Comparison of ENCODE assay signal across 34 mouse cellular contexts in genomic region chr10:128208326-128208725, GRCm38 (mm10). TPM values are rescaled to one million over a fixed set of nuclear protein-coding genes. Genes with fewer than 3 reads are reported as not detected.
DNase-seq lines count a peak whose midpoint lies in the region; ATAC-seq lines count a peak whose summit lies in the region.
"Had no signal": no experiment of that assay in that cellular context is flagged by ENCODE, and none has a peak within 500 bp of the region (broad histone marks: within the 10 kb centered on the region; RNA-seq: fewer than 3 reads in every experiment).

No protein-coding gene starts in this region.

- peak; percentile 24 to 58 for DNase-seq in layer of hippocampus, adult 18-20 months (ENCODE audit: low spot score in 2 of 2)
- DNase-seq in layer of hippocampus, adult 9-10 months (ENCODE audit: low spot score): no peak
- DNase-seq in right cerebral cortex, postnatal 25 days: peak; percentile 9
- DNase-seq in right cerebral cortex, adult 2 months (ENCODE audit: low spot score in 2 of 2): no peak
- DNase-seq in brain, adult 2 months (ENCODE audit: low read depth, low spot score): peak; percentile 50
- DNase-seq: adrenal gland, postnatal 10 days; adrenal gland, postnatal 36 days; cerebellum, adult 11 months; cerebellum, adult 2 months; cerebellum, adult 9-11 months; cerebellum, postnatal 25 days; gastrocnemius, postnatal 25 days; heart, adult 18-20 months; heart, postnatal 14 days; heart, postnatal 4 days had no signal

- H3K9ac ChIP-seq in forebrain, embryonic 15.5 days (replicated peaks): no peak overlapping the region
- H3K9ac ChIP-seq: embryonic facial prominence, embryonic 12.5 days; embryonic facial prominence, embryonic 15.5 days; heart, embryonic 13.5 days; hindbrain, embryonic 14.5 days had no signal

- no peaks in the 10 kb centered on the region for H3K27me3 ChIP-seq in forebrain, embryonic 15.5 days
- H3K27me3 ChIP-seq: embryonic facial prominence, embryonic 12.5 days; embryonic facial prominence, embryonic 15.5 days had no signal

- ATAC-seq in forebrain, embryonic 15.5 days (replicated peaks): no peak
- ATAC-seq: CD4-positive, CD25-positive, alpha-beta regulatory T cell, adult 4 months; forebrain, embryonic 14.5 days; hindbrain, postnatal 0 days; inflammation-experienced regulatory T-cells, adult 6 months; Patski had no signal

- no peaks in the 10 kb centered on the region for H3K9me3 ChIP-seq in forebrain, embryonic 15.5 days
- H3K9me3 ChIP-seq: embryonic facial prominence, embryonic 12.5 days; embryonic facial prominence, embryonic 15.5 days; heart, embryonic 10.5 days; heart, embryonic 13.5 days had no signal

- 92% methylated on average over 10 of the region's 10 CpGs for WGBS in forebrain, embryonic 15.5 days

- no peak overlapping the region for H3K27ac ChIP-seq in forebrain, embryonic 15.5 days (replicated peaks)
- H3K27ac ChIP-seq: embryonic facial prominence, embryonic 12.5 days; embryonic facial prominence, embryonic 15.5 days; heart, embryonic 10.5 days; heart, embryonic 13.5 days; hindbrain, embryonic 14.5 days; hindbrain, postnatal 0 days had no signal

- no peaks in the 10 kb centered on the region for H3K36me3 ChIP-seq in forebrain, embryonic 15.5 days

- no peak overlapping the region for H3K4me3 ChIP-seq in forebrain, embryonic 15.5 days
- H3K4me3 ChIP-seq: embryonic facial prominence, embryonic 12.5 days; embryonic facial prominence, embryonic 15.5 days; heart, embryonic 10.5 days; heart, embryonic 13.5 days had no signal

- H3K4me1 ChIP-seq in forebrain, embryonic 15.5 days: peaks cover 18% of the 10 kb centered on the region

- H3K4me2 ChIP-seq in forebrain, embryonic 15.5 days (replicated peaks): no peak overlapping the region
- H3K4me2 ChIP-seq: embryonic facial prominence, embryonic 12.5 days; embryonic facial prominence, embryonic 15.5 days; heart, embryonic 13.5 days; hindbrain, embryonic 14.5 days had no signal

RNA-seq across cellular contexts. Expression of gene Spryd4, which starts 3.3 kb away (rescaled TPM):
- 10 to 100 TPM; 10.1 to 10.2 TPM for total RNA-seq in layer of hippocampus, adult 18-20 months (2021)
- polyA plus RNA-seq in forebrain, embryonic 15.5 days (2015; fragmentation: Nextera tagmentation; extraction: Ambion mirVana): 19.1 and 19.8 TPM in 2 replicates

RNA-seq across cellular contexts. Expression of gene Gls2, which starts 14.1 kb away (rescaled TPM):
- total RNA-seq in layer of hippocampus, adult 18-20 months (2021): 10 to 100 TPM; 19.6 to 19.7 TPM
- 0.57 and 0.64 TPM in 2 replicates for polyA plus RNA-seq in forebrain, embryonic 15.5 days (2015; fragmentation: Nextera tagmentation; extraction: Ambion mirVana)

RNA-seq across cellular contexts. Expression of gene Mip, which starts 17.3 kb away (rescaled TPM):
- total RNA-seq in layer of hippocampus, adult 18-20 months (2021): not detected
- polyA plus RNA-seq in forebrain, embryonic 15.5 days (2015; fragmentation: Nextera tagmentation; extraction: Ambion mirVana): 0.19 TPM in 1 of 2 replicates, not detected in the other
- total RNA-seq: adrenal gland, adult 18-20 months; adrenal gland, postnatal 10 days; adrenal gland, postnatal 36 days; common myeloid progenitor, adult 5-6 weeks; gastrocnemius, adult 8-10 months; heart, adult 18-20 months; heart, postnatal 14 days; heart, postnatal 4 days; MEL had no signal
- polyA plus RNA-seq: C2C12; CD4-positive, CD25-positive, alpha-beta regulatory T cell, adult 4 months; cerebellum, adult 2 months; gonadal fat pad, adult 2 months; heart, embryonic 10.5 days; heart, embryonic 13.5 days; heart, embryonic 16.5 days; hindbrain, embryonic 11.5 days; hindbrain, postnatal 0 days; inflammation-experienced regulatory T-cells, adult 6 months had no signal

RNA-seq across cellular contexts. Expression of gene Timeless, which starts 23.5 kb away (rescaled TPM):
- 1 to 10 TPM; 4.1 to 4.6 TPM for total RNA-seq in layer of hippocampus, adult 18-20 months (2021)
- polyA plus RNA-seq in forebrain, embryonic 15.5 days (2015; fragmentation: Nextera tagmentation; extraction: Ambion mirVana): 32.0 and 35.8 TPM in 2 replicates

RNA-seq across cellular contexts. Expression of gene Rbms2, which starts 28.2 kb away (rescaled TPM):
- 10 to 100 TPM; 12.9 to 15.3 TPM for total RNA-seq in layer of hippocampus, adult 18-20 months (2021)
- polyA plus RNA-seq in forebrain, embryonic 15.5 days (2015; fragmentation: Nextera tagmentation; extraction: Ambion mirVana): 7.9 and 9.0 TPM in 2 replicates

Comparison
In these comparisons a context has a peak if more than half of its experiments do, and no peak if none do; other contexts are left out.
1. DNase-seq: peak in layer of hippocampus, adult 18-20 months (2 of 2), right cerebral cortex, postnatal 25 days (single experiment) and brain, adult 2 months (single experiment); none in layer of hippocampus, adult 9-10 months (single experiment) and right cerebral cortex, adult 2 months (0 of 2).